Mouse (Mus musculus) layer of hippocampus, adult 9-10 months (tissue): ENCODE measurements around the gene Gm18596.
"Not testable (repeated sequence)": the region's sequence is repeated elsewhere in the genome, so short reads cannot be mapped to it uniquely, and the experiment has no call there.

Experiments
- DNase-seq: peaks from one replicate; pipeline ENCODE4 v3.0.0; 2022; ENCODE audit warnings: low spot score

Gene Gm18596

DNA sequence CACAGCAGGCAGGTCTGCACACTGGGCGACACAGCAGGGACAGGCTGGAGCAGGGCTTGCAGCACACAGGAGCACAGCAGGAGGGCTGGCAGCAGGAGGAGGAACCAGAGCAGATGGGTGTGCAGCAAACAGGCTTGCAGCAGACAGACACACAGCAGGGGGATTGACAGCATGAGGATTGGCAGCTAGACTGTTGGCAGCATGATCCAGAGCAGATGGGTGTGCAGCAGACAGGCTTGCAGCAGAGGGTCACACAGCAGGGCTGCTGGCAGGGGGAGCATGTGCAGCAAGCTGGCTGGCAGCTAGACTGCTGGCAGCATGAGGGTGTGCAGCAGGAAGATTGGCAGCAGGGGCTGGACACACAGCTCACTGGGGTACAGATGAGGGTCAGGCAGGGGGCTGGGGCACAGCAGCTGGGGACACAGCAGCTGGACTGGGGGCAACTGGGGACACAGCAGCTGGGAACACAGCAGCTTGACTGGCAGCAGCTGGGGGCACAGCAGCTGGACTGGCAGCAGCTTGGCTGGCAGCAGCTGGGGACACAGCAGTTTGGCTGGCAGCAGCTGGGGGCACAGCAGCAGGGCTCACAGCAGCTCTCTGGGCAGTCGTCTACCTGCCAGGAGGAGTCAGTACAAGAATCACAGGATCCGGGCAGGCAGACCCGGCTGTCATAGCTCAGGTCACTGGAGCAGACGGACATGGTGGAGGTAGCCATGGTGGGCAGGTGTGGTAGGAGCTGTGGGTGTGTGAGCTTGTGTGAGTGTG, at the start of gene Gm18596:
Gene Gm18596, minus strand, starts transcription at position 715 of the 765 bp plus-strand sequence.
- DNase-seq, result not testable (repeated sequence)

DNA sequence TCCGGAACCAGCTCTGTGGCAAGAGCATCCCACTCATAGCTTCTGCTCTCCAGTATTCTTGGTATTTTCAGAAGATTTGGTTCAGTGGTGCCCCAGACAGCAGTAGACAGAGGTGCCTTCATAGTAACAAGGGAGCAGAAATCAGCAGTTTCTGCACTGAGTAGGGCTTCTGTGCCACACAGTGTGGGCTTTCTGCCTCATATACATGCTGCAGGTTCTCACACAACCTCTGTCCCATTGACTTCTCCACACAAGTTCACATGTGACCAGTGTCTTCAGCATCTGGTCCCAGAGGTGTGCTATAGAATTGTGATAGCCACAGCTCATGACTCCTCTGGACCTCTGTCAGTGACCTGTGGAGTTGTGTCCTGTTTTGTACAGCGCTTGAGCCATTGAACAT, 46.2 kb upstream of the Gm18596 start:
- DNase-seq, result no peak

DNA sequence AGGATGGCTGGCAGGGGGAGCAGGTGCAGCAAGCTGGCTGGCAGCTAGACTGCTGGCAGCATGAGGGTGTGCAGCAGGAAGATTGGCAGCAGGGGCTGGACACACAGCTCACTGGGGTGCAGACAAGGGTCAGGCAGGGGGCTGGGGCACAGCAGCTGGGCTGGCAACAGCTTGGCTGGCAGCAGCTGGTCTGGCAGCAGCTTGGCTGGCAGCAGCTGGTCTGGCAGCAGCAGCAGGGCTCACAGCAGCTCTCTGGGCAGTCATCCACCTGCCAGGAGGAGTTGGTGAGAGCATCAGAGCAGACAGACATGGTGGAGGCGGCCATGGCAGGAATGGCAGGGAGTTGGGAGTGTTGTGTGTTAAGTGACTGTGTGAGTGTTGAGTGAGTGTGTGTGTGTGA, 45.4 kb upstream of the Gm18596 start, which contains the start of gene Gm7137:
Gene Gm7137, minus strand, starts transcription at position 325 of the 400 bp plus-strand sequence.
- not testable (repeated sequence) for DNase-seq

DNA sequence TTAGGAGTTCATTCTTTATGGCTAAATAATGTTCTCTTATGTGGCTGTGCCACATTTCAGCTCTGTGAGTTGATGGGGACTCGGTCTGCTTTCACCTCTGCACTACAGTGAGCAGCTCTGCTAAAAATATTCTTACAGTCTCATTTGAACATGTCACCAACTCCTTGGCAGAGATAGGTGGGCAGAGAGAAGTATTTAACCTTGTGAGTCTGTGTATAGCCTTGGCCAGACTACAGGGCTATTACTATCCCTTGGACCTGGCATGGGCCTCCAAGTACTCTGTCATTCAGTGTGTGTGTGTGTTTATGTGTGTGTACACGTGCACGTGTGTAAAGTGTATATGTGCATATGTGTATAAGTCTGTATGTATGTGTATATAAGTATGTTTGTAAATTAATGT, 41.0 kb upstream of the Gm18596 start:
- not testable (repeated sequence) for DNase-seq

DNA sequence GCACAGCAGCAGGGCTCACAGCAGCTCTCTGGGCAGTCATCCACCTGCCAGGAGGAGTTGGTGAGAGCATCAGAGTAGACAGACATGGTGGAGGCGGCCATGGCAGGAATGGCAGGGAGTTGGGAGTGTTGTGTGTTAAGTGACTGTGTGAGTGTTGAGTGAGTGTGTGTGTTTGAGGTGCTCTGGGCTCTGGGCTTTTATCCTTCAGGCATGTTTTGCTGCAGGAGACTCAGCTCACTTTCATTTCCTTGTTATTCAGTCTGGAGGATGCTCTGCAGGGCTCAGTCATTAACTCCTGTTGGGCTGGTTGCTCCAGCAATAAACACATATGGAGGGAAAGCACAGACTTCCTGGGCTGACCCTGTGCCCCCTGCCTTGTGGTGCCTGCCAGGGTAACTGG, 40.0 kb upstream of the Gm18596 start, which contains the start of gene Gm3250:
Gene Gm3250, minus strand, starts transcription at position 101 of the 400 bp plus-strand sequence.
- DNase-seq, result not testable (repeated sequence)

DNA sequence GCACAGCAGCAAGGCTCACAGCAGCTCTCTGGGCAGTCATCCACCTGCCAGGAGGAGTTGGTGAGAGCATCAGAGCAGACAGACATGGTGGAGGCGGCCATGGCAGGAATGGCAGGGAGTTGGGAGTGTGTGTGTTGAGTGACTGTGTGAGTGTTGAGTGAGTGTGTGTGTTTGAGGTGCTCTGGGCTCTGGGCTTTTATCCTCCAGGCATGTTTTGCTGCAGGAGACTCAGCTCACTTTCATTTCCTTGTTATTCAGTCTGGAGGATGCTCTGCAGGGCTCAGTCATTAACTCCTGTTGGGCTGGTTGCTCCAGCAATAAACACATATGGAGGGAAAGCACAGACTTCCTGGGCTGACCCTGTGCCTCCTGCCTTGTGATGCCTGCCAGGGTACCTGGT, 34.4 kb upstream of the Gm18596 start, which contains the start of gene Gm7138:
Gene Gm7138, minus strand, starts transcription at position 101 of the 400 bp plus-strand sequence.
- DNase-seq, result not testable (repeated sequence)

DNA sequence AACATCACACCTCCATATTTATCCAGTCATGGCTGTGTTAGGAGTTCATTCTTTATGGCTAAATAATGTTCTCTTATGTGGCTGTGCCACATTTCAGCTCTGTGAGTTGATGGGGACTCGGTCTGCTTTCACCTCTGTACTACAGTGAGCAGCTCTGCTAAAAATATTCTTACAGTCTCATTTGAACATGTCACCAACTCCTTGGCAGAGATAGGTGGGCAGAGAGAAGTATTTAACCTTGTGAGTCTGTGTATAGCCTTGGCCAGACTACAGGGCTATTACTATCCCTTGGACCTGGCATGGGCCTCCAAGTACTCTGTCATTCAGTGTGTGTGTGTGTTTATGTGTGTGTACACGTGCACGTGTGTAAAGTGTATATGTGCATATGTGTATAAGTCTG, 29.7 kb upstream of the Gm18596 start:
- DNase-seq, result not testable (repeated sequence)

DNA sequence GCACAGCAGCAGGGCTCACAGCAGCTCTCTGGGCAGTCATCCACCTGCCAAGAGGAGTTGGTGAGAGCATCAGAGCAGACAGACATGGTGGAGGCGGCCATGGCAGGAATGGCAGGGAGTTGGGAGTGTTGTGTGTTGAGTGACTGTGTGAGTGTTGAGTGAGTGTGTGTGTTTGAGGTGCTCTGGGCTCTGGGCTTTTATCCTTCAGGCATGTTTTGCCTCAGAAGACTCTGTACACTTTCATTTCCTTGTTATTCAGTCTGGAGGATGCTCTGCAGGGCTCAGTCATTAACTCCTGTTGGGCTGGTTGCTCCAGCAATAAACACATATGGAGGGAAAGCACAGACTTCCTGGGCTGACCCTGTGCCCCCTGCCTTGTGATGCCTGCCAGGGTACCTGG, 28.8 kb upstream of the Gm18596 start, which contains the start of gene Gm3238:
Gene Gm3238, minus strand, starts transcription at position 101 of the 400 bp plus-strand sequence.
- not testable (repeated sequence) for DNase-seq

DNA sequence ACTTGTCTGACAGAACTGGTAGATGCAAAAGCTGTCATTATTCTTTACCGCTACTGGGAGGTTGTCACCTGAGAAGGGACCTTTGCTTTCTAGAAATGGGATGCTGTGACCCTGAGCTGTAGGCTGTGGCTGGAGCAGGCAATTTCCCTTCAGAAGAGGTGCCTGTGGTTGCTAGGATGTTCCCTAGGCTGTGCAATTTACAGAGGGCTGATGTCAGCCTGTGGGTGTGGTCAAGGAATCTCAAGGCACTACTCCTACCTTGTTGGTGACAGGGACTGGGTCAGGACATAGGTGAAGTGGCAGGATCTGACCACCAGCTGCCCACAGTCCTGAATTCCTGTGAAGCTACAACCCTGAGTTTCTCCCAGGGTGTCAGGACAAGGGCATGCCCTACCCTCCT, 27.3 kb upstream of the Gm18596 start:
- DNase-seq, result no peak

DNA sequence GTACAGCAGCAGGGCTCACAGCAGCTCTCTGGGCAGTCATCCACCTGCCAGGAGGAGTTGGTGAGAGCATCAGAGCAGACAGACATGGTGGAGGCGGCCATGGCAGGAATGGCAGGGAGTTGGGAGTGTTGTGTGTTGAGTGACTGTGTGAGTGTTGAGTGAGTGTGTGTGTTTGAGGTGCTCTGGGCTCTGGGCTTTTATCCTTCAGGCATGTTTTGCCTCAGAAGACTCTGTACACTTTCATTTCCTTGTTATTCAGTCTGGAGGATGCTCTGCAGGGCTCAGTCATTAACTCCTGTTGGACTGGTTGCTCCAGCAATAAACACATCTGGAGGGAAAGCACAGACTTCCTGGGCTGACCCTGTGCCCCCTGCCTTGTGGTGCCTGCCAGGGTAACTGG, 17.1 kb upstream of the Gm18596 start, which contains the start of gene Gm3233:
Gene Gm3233, minus strand, starts transcription at position 101 of the 400 bp plus-strand sequence.
- DNase-seq, result not testable (repeated sequence)

DNA sequence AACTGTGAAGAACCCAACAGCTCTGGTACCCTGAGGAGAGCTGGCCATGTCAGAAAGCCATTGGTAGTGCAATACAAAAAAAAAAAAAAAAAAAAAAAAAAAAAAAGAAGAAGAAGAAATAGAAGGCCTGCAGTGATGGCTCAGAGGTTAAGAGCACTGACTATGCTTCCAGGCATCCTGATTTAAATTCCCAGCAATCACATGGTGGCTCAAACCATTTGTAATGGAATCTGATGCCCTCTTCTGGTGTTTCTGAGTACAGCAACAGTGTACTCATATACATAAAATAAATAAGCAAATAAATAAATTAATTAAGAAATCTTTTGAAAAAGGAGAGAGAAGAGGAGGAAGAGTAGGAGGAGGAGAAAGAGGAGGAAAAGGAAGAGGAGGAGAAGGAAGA, 11.0 kb upstream of the Gm18596 start:
- no peak for DNase-seq

DNA sequence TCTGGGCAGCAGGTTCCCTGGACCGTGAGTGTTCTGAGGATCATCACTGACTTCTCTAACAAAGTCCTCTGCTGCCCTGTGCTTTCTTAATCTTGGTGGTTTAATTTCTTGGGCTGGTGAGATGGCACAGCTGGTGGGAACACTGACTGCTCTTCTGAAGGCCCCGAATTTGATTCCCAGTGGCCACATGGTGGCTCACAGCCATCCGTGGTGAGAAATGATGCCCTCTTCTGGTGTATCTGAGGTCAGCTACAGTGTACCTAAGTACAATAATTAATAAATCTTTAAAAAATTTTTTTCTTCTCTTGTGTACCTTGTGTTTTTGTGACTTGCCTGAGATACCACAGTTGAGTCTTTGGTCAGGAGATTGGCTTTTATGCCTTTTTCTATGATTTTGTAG, 9.9 kb upstream of the Gm18596 start:
- DNase-seq, result not testable (repeated sequence)

DNA sequence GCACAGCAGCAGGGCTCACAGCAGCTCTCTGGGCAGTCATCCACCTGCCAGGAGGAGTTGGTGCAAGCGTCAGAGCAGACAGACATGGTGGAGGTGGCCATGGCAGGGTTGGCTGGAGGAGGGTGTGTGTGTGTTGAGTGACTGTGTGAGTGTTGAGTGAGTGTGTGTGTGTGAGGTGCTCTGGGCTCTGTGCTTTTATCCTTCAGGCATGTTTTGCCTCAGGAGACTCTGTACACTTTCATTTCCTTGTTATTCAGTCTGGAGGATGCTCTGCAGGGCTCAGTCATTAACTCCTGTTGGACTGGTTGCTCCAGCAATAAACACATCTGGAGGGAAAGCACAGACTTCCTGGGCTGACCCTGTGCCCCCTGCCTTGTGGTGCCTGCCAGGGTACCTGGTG, 8.8 kb upstream of the Gm18596 start, which contains the start of gene Gm9736:
Gene Gm9736, minus strand, starts transcription at position 101 of the 400 bp plus-strand sequence.
- DNase-seq, result not testable (repeated sequence)

DNA sequence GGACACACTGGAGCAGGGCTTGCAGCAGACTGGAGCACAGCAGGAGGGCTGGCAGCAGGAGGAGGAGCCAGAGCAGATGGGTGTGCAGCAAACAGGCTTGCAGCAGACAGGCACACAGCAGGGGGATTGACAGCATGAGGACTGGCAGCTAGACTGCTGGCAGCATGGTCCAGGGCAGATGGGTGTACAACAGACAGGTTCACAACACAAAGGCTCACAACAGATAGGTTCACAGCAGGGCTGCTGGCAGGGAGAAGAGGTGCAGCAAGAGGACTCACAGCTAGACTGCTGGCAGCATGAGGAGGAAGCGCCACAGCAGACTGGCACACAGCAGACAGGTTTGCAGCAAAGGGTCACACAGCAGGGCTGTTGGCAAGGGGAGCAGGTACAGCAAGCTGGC, 8.2 kb upstream of the Gm18596 start:
- not testable (repeated sequence) for DNase-seq

DNA sequence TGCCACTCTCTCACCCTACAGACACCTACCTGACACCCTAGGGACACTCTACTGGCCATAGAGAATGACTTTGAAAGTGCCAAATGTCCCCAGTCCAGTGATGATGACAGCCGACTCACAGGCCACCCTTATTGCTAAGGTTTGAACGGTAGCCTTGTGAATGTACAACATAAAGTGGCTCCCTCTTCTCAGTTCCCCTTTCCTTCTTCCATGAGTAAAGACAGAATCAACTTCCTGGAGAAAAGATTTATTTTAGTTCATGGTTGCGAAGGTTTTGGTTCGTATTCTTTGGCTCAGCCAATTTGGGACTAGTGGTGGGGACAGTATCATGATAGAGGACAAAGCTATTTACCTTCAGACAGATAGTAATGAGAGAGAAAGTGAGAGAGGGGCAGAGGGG, 3.5 kb downstream of the Gm18596 start:
- DNase-seq, result no peak

DNA sequence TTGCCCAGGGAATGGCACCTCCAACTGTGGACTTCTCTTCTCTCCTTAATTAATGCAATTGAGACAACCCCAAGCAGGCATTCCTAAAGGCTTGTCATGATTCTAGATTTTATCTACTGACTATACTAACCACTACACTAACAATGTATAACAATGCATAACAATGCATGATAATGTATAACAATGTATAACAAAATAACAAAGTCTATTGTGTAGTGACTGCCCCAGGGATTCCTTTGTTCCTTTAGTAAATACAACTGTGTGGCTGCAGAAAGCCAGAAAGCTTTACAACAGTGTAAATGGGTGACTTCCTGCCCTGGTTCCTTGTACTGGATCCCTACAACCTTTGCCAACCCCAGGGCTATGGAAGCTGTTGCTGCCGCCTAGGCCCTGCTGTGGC, 6.5 kb downstream of the Gm18596 start:
- DNase-seq, result no peak

DNA sequence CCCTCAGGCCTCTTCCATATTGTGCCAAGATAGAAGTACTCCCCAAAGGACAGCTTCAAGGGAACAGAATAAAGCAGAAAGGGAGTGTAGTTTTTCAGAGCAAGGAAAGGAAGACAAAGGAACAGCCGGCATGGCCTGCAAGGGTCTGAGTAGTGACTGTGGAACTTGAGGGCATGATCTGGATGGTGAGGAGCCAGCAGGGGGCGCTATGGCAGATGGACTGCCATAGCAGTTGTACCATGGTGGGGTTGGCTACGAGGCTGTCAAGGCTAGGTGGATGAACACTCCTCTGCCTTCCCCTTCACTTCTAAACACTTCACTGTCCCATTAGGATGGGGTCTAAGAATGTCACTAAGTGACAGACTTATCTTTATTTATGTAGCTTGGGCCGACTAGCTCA, 13.2 kb downstream of the Gm18596 start:
- no peak for DNase-seq

DNA sequence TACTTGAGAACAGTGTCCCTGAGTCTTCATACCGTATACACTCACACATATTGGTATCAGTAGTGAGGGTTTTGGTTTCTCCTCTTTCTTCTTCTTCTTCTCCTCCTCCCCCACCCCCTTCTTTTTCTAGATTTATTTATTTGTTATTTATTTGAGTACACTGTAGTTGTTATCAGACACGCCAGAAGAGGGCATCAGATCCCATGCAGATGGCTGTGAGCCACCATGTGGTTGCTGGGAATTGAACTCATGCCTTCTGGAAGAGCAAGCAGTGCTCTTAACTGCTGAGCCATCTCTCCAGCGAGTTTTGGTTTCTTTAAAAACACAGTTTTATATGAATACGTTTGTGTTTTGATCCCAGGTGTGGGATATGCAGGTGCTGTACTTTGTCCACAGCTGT, 14.2 kb downstream of the Gm18596 start:
- no peak for DNase-seq

DNA sequence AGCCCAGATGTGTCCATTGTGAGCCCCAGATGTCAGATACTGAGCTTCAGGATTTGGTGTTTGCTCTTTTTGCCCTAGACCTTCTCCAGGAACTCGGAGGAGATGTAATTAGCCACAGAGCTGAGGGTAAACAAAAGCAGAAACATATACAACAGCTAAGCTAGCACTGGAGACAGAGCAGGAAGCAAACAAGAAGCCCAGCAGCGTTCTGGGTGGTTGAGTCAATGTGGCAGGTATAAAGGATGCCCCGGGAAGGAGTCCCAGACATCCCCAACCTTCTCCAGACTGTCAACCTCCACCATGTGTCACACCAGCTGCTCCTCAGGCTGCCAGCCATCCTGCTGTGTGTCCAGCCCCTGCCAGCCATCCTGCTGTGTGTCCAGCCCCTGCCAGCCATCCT, 16.3 kb downstream of the Gm18596 start, which contains the start of gene Gm10100:
Gene Gm10100, plus strand, starts transcription at position 301 of the 400 bp plus-strand sequence.
- no peak for DNase-seq

DNA sequence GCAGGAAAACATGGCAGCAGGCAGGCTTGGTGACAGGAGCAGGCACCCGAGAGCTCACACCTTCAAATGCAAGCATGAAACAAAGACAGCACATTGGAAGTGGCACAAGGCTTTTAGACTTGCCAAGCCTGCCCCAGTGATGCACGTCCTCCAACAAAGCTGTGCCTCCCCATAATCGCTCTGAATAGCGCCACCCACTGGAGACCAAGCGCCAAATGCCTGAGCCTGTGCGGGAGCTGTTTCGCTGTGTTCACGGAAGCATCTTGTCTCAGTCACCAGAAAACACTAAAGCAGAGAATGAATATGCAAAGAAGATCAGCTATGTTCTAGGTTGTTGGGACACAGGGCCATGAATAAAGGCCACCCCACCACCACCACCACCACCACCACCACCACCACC, 17.6 kb downstream of the Gm18596 start:
- no peak for DNase-seq

DNA sequence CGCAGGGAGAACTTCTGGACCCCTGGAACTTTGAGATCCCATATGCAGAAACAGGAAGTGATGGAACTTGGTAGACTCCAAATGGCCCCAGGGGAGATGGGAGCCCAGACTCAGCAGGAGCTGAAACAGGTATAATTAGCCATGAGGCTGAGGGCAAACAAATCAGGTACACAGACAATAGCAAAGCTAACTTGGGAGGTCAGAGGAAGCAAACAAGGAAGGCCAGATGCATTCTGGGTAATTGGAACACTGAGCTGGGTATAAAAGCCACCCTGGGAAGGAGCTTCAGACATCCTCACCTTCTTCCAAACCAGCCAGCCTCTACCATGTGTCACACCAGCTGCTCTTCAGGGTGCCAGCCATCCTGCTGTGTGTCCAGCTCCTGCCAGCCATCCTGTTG, 22.1 kb downstream of the Gm18596 start, which contains the start of gene Krtap12-1:
Gene Krtap12-1, plus strand, starts transcription at position 301 of the 400 bp plus-strand sequence.
- not testable (repeated sequence) for DNase-seq

DNA sequence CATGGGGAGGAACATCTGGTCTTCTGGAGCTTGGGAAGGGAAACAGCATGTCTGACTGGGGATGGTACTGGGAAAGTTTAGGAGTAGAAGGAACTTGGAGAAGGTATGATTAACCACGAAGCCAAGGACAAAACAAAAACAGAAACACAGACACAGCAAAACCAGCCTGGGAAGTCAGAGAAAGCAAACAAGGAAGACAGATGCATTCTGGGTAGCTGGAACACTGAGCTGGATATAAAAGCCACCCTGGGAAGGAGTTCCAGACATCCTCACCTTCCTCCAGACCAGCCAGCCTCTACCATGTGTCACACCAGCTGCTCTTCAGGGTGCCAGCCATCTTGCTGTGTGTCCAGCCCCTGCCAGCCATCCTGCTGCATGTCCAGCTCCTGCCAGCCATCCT, 26.9 kb downstream of the Gm18596 start, which contains the start of gene Gm10142:
Gene Gm10142, plus strand, starts transcription at position 301 of the 400 bp plus-strand sequence.
- DNase-seq, result no peak

DNA sequence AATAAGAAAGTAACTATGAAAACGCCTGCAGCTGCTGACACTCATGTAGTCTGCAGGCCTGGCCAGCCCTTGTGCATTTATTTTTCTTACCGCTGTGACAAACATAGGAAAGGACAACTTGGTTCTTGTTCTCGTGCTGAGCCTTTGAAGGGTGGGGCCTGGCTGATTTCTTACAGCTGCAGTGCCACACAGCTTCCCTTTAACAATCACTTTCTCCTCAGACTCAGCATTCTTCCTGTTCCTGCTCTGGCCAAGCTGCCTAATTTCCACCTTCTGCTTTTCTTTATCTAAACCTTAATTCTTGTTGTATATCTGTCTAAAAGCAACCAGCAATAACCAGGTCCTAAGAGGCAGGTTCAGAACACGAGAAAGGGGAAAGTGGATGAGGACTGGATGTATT, 28.7 kb downstream of the Gm18596 start:
- DNase-seq, result no peak
